Mouse (Mus musculus) lung, embryonic 15.5 days (tissue): ENCODE data around the gene Mrtfa. TPM values are rescaled to one million over a fixed set of nuclear protein-coding genes. Genes with fewer than 3 reads are reported as not detected.

ENCODE experiments used
- ATAC-seq: fragments of 200-750 bp; cut with Nextera tagmentation; 2 replicates; pipeline ENCODE4 v1.8.0; 2017; ENCODE audit warnings: moderate number of reproducible peaks, borderline replicate concordance; ENCODE audit not compliant: low FRiP score, low TSS enrichment; ENCODE audit errors: extremely low read depth
- H3K27ac ChIP-seq: fragments of 300-500 bp; sonication (generic); 2 replicates; pipeline ENCODE4 v1.5.1; 2015; ENCODE audit warnings: moderate library complexity, mild to moderate bottlenecking, inconsistent platforms
- H3K27me3 ChIP-seq: fragments of 300-500 bp; sonication (generic); 2 replicates; pipeline ENCODE4 v1.6.1; 2015; ENCODE audit warnings: inconsistent platforms
- H3K36me3 ChIP-seq: fragments of 300-500 bp; sonication (generic); 2 replicates; pipeline ENCODE4 v1.6.1; 2015; ENCODE audit warnings: inconsistent platforms
- H3K4me1 ChIP-seq: fragments of 300-500 bp; sonication (generic); 2 replicates; pipeline ENCODE4 v1.6.1; 2015; ENCODE audit warnings: inconsistent platforms
- H3K4me2 ChIP-seq: fragments of 300-500 bp; sonication (generic); 2 replicates; pipeline ENCODE4 v1.6.1; 2015; ENCODE audit warnings: inconsistent platforms, mild to moderate bottlenecking, moderate library complexity
- H3K4me3 ChIP-seq: fragments of 300-500 bp; sonication (generic); 2 replicates; pipeline ENCODE4 v1.5.1; 2015; ENCODE audit warnings: mild to moderate bottlenecking, inconsistent platforms
- H3K9ac ChIP-seq: fragments of 300-500 bp; sonication (generic); 2 replicates; pipeline ENCODE4 v1.6.1; 2015; ENCODE audit warnings: inconsistent platforms
- H3K9me3 ChIP-seq: fragments of 300-500 bp; sonication (generic); 2 replicates; pipeline ENCODE4 v1.6.1; 2016; ENCODE audit warnings: inconsistent platforms
- WGBS: fragments of 180-500 bp; shearing (Covaris S2); methylation state at CpG from one replicate; pipeline ENCODE4 v1.1.7; 2015; 5-methylcytosine and 5-hydroxymethylcytosine counted together
- polyA plus RNA-seq: library from polyadenylated mRNA; unstranded; fragments of >200 nt; fragmentation: Nextera tagmentation; extraction: Ambion mirVana; gene quantifications from 2 replicates; pipeline ENCODE4 v1.2.1, GENCODE M21; 2015

Gene Mrtfa
- polyA plus RNA-seq, 1 experiment from 2014 or later = 24.2 TPM

DNA sequence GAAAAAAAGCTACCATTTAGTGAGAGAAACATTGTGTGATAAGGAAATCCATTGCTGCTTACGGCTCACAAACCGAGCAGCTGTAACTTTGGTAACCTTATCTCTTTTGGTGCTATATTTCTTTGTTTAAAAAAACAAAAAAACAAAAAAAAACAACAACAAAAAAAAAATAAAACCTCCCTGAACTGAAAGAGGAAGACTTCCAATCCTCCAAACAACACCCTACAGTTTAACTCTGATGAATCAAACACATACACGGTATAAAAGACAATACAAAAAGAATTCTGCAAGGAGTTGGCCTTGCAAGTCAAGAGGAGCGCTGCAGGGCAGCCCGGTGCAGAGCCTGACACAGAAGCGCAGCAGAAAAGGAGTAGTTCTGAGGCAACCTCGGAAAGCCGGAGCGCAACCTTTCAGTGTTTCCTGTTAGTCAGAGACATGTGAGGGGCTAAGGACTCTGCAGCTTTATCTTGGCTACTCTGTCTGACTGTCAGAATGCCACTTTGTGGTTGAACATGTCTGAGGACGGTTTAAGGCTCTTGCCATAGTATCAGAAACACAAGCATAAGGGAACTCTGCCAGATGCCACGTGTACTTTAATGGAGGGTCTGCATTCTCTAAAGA is 48.5 kb downstream of the Mrtfa start:
- Histone ChIP-seq H3K9me3 (no peaks in the 10 kb centered on the region), H3K27me3 (no peaks in the 10 kb centered on the region), H3K4me1 (peaks cover 7% of the 10 kb centered on the region; the same call in 1 of the 2 replicates), H3K4me2 (no peak overlapping the region), H3K36me3 (no peaks in the 10 kb centered on the region), H3K4me3 (no peak overlapping the region), H3K27ac (no peak overlapping the region), H3K9ac (no peak overlapping the region)
- WGBS = 73% methylated on average over 11 of the region's 11 CpGs
- ATAC-seq = no peak

DNA sequence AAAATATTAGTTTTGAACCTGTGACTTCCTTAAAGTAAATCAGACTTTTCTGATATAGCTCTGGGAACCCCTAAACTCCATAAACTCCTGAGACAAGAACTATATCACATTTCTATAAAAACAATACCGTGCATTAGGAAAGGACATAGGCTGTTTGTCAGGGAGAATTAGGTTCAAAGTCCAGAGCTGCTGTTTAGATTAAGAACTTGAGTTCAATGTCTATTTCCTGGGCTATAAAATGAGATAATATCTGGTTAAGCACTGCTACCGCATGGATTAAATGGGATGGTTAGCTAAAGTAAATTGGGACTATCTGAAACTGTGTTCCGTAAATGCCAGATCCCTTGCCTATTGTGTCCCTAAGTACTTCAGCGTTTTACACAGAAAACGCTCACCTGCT is 50.6 kb downstream of the Mrtfa start:
- H3K27ac ChIP-seq = no peak overlapping the region
- ATAC-seq = no peak
- no peaks in the 10 kb centered on the region for H3K9me3 ChIP-seq
- no peak overlapping the region for H3K4me3 ChIP-seq
- peaks cover 9% of the 10 kb centered on the region; the same call in 1 of the 2 replicates for H3K4me1 ChIP-seq
- WGBS = 88% methylated on average over 5 of the region's 5 CpGs
- H3K9ac ChIP-seq = no peak overlapping the region
- H3K4me2 ChIP-seq = no peak overlapping the region
- no peaks in the 10 kb centered on the region for H3K27me3 ChIP-seq
- H3K36me3 ChIP-seq = no peaks in the 10 kb centered on the region

DNA sequence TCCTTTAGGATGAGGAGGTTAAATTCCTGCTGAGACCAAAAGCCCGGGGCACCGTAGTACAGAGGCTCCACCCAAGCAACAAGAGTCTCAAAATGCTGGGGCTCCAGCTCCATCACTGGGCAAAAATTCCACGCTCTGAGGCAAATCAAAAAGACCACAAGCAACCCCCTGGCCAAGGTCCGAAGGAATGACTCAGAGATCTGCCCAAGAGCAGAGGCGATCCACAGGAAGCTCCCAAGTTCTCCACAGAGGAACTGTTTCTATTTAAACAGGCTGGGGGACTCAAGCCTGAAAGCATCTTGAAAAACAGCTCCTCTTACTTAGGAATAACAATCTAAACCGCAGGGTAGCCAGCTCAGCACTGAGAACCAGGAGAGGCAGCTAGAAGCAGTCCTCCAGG is 53.3 kb downstream of the Mrtfa start:
- Histone ChIP-seq H3K9me3 (no peaks in the 10 kb centered on the region), H3K27ac (no peak overlapping the region), H3K4me1 (peaks cover 9% of the 10 kb centered on the region; the same call in 1 of the 2 replicates), H3K4me2 (no peak overlapping the region), H3K4me3 (no peak overlapping the region), H3K9ac (no peak overlapping the region), H3K36me3 (no peaks in the 10 kb centered on the region), H3K27me3 (no peaks in the 10 kb centered on the region)
- ATAC-seq = no peak
- WGBS = 33% methylated on average over 6 of the region's 6 CpGs

DNA sequence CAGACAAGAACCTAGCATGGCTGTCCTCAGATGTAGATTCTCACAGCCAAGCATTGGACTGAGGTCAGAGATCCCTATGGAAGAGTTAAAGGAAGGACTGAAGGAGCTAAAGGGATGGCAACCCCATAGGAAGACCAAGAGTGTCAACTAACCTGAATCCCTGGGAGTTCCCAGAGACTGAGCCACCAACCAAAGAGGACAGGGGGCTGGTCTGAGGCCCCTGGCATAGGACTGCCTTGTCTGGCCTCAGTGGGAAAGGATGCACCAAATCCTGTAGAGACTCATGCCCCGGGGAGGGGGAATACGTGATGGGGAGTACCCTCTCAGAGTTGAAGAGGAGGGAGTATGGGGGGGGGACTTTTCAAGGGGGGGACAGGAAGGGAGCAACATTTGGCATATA is 56.8 kb downstream of the Mrtfa start:
- no peak overlapping the region for H3K27ac ChIP-seq
- 92% methylated on average over 2 of the region's 2 CpGs for WGBS
- H3K4me3 ChIP-seq = no peak overlapping the region
- ATAC-seq = no peak
- peaks cover 13% of the 10 kb centered on the region; the same call in 1 of the 2 replicates for H3K4me1 ChIP-seq
- H3K27me3 ChIP-seq = no peaks in the 10 kb centered on the region
- no peak overlapping the region for H3K9ac ChIP-seq
- H3K9me3 ChIP-seq = no peaks in the 10 kb centered on the region
- no peak overlapping the region for H3K4me2 ChIP-seq
- no peaks in the 10 kb centered on the region for H3K36me3 ChIP-seq

DNA sequence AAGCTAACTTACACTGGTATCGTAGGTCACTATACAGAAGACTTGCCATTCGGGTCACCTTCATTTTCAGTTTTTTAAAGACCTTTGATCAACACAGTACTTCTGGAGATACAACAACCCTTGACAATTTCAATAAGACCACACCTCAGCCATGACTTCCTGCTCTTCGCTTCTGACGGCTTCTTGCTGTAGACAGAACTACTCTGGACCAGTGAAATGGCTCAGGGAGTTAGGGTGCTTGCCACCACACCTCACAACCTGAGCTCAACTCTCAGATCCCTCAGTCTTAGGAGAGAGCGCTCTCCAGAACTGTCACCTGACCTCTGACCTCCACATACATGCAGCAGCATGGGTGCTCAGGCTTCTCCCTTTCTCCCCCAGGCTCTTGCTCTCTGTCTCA is 59.4 kb downstream of the Mrtfa start:
- no peaks in the 10 kb centered on the region for H3K36me3 ChIP-seq
- no peak overlapping the region for H3K27ac ChIP-seq
- no peak for ATAC-seq
- no peak overlapping the region for H3K4me2 ChIP-seq
- H3K9me3 ChIP-seq = no peaks in the 10 kb centered on the region
- H3K27me3 ChIP-seq = no peaks in the 10 kb centered on the region
- 75% methylated on average over 5 of the region's 5 CpGs for WGBS
- no peak overlapping the region for H3K4me3 ChIP-seq
- no peak overlapping the region for H3K9ac ChIP-seq
- H3K4me1 ChIP-seq = 0 out of 2 replicates have a peak, but pooled peaks cover 4% of the 10 kb centered on the region

DNA sequence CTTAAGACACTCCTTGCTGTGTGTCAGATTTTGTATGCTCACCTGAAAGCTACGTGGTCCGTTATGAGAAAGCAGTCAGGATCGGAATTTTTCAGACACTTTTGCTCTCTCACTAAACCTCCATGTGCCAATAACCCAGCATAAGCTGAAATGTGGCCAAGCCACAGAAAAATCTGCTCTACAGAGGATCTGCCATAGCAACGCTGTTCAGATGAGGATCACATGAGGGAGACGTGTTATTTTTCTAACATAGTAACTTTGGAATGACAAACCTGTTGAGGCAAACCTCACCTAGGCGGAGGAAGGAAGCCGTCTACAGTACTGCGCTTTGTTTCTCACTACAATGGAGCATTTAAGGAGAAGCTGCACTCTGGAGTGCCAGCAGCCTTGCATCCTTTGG is 60.6 kb downstream of the Mrtfa start:
- Histone ChIP-seq H3K4me2 (no peak overlapping the region), H3K27ac (no peak overlapping the region), H3K9me3 (no peaks in the 10 kb centered on the region), H3K4me1 (0 out of 2 replicates have a peak, but pooled peaks cover 4% of the 10 kb centered on the region), H3K9ac (no peak overlapping the region), H3K27me3 (no peaks in the 10 kb centered on the region), H3K4me3 (no peak overlapping the region), H3K36me3 (no peaks in the 10 kb centered on the region)
- no peak for ATAC-seq
- WGBS = 74% methylated on average over 8 of the region's 8 CpGs

DNA sequence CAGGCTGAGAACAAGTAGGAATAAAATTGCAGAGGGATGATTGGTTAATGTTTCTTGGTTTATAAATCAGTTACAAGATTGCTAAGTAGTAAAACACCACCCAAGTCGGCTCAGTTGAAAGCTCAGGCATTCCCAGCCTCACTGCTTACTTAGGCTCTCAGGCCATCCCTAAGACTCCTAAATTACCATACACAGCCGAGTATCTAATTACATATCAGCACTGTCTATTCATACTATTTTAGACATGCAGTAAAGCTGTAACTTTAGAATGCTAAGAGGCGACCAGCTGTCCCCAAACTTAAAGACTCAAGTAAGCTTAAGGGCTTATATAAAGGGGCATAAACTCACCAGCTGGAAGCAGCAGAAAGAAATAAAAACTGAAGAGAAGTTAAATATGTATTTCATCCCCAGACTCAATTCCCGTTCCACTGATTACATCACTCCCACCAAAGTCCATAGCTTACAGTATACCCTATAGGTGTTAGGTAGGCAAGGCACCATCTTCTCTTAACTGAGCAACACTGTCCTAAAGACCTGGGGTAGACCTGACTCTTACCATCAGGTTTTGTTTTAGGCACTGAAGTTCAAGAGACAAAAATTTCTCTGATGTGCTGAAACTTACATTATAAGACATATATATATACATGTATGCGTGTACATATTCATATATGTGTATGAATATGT is 62.3 kb downstream of the Mrtfa start:
- Histone ChIP-seq H3K36me3 (no peaks in the 10 kb centered on the region), H3K4me1 (0 out of 2 replicates have a peak, but pooled peaks cover 4% of the 10 kb centered on the region), H3K4me2 (no peak overlapping the region), H3K27ac (no peak overlapping the region), H3K9me3 (no peaks in the 10 kb centered on the region), H3K27me3 (no peaks in the 10 kb centered on the region), H3K4me3 (no peak overlapping the region), H3K9ac (no peak overlapping the region)
- ATAC-seq = no peak
- 76% methylated on average over 5 of the region's 5 CpGs for WGBS

DNA sequence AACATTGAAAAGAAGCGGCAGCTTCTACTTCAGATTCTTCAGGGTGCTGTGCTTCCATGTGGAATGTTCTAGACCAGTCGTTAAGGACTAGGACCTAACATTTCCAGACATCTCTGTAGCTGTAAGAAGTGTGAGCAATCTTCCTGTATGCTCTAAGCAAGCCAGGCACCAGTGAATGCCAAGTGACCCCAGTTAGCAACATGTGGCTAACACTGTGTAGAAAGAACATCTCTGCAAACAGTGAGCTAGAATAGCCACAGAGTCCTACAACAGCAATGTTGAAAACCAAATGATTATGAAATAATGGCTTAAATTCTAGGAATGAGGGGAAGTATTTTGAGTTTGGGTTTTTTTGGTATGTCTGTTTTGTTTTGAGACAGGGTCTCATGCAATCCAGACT is 66.3 kb downstream of the Mrtfa start:
- Histone ChIP-seq H3K4me2 (no peak overlapping the region), H3K4me1 (no peaks in the 10 kb centered on the region), H3K27ac (no peak overlapping the region), H3K4me3 (no peak overlapping the region), H3K36me3 (no peaks in the 10 kb centered on the region), H3K9ac (no peak overlapping the region), H3K9me3 (no peaks in the 10 kb centered on the region), H3K27me3 (no peaks in the 10 kb centered on the region)
- ATAC-seq = no peak
- WGBS = 90% methylated on average over 2 of the region's 2 CpGs

DNA sequence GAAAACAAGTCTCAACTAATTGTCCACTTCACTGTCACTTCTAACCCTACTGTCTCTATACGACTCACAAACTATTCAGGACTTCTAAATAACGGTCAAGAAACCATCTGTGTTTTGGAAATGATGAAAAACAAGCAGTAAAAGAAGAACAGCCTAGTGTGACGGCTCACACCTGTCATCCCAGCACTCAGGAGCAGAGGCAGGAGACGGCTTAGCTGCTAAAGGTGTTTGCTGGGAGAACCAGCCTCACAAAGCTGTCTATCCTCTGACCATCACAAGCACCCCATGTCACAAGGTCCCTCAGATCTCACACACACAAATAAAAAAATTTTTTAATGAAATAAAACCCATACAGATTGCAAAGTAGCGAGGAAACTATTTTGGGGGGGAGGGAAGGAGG is 67.4 kb downstream of the Mrtfa start:
- Histone ChIP-seq H3K27me3 (no peaks in the 10 kb centered on the region), H3K4me1 (no peaks in the 10 kb centered on the region), H3K4me2 (no peak overlapping the region), H3K4me3 (no peak overlapping the region), H3K9me3 (no peaks in the 10 kb centered on the region), H3K36me3 (no peaks in the 10 kb centered on the region), H3K9ac (no peak overlapping the region), H3K27ac (no peak overlapping the region)
- WGBS = 66% methylated on average over 5 of the region's 5 CpGs
- no peak for ATAC-seq

DNA sequence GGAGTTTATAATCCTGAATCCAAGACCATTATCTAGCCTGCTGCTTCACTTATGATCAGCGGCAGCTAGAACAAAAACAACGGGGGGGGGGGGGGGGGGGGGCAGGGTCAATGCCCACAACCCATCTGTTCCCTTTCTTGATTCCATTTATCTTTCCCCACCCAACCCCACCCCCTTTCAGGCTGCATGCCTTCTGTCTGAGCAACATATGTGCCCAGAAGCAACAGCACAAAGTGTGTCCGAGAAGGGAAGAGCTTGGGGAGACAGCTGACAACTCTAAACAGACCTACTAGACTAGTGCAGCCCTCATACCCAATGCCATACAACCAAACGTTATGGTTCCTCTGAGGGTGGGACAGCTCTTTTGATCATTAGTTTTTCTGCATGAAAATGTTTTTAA is 68.0 kb downstream of the Mrtfa start:
- H3K36me3 ChIP-seq = no peaks in the 10 kb centered on the region
- WGBS = 50% methylated on average over 4 of the region's 4 CpGs
- H3K27me3 ChIP-seq = no peaks in the 10 kb centered on the region
- no peak overlapping the region for H3K27ac ChIP-seq
- no peak overlapping the region for H3K4me2 ChIP-seq
- H3K4me1 ChIP-seq = no peaks in the 10 kb centered on the region
- H3K4me3 ChIP-seq = no peak overlapping the region
- ATAC-seq = no peak
- H3K9me3 ChIP-seq = no peaks in the 10 kb centered on the region
- no peak overlapping the region for H3K9ac ChIP-seq

DNA sequence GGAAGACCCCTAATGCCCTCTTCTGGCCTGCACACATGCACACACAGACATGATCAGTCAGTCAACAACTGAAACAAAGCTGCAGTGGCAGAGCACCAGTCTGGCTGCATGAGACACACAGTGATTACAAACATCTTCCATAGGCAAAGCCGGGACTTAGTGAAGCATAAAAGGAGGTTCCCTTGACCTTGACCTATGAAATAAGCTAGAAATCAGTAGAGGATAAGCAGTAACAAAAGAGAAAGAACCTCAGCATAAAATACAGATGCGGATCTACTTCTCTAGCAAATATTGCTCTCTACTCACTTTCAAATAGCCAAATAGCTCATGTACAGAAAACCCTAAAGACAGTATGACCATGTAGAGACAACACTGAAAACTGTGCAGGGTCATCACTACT is 68.5 kb downstream of the Mrtfa start:
- Histone ChIP-seq H3K27ac (no peak overlapping the region), H3K9ac (no peak overlapping the region), H3K9me3 (no peaks in the 10 kb centered on the region), H3K27me3 (no peaks in the 10 kb centered on the region), H3K36me3 (no peaks in the 10 kb centered on the region), H3K4me2 (no peak overlapping the region), H3K4me3 (no peak overlapping the region), H3K4me1 (no peaks in the 10 kb centered on the region)
- 56% methylated on average over 2 of the region's 2 CpGs for WGBS
- ATAC-seq = no peak

DNA sequence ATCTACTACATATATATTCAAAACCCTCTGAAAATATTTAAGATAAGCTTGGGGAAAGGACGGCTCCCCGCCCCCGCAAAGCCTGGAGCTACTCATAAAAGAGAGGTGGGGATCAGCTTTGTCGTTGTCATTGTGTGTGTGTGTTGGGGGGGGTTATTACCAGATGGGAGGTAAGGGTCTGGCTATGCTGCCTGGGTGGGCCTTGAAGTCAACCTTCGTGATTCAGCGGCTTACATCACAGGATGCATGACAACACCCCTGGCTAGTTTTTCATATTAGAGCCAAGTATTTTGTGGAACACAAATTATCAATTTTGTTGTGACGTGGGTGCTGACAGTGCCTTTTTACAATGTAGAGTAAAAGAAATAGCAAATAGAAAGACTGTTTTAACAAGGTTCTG is 69.6 kb downstream of the Mrtfa start:
- Histone ChIP-seq H3K27me3 (no peaks in the 10 kb centered on the region), H3K4me1 (no peaks in the 10 kb centered on the region), H3K4me2 (no peak overlapping the region), H3K9ac (no peak overlapping the region), H3K27ac (no peak overlapping the region), H3K4me3 (no peak overlapping the region), H3K36me3 (0 out of 2 replicates have a peak, but pooled peaks cover 3% of the 10 kb centered on the region), H3K9me3 (no peaks in the 10 kb centered on the region)
- WGBS = 74% methylated on average over 7 of the region's 7 CpGs
- no peak for ATAC-seq
